In genomic region chr2:62623024-62623441, GRCm38 (mm10) we compare ENCODE assay signal across 23 mouse cellular contexts. TPM values are rescaled to one million over a fixed set of nuclear protein-coding genes. Genes with fewer than 3 reads are reported as not detected.
DNase-seq lines count a peak whose midpoint lies in the region; ATAC-seq and TF ChIP-seq lines count a peak whose summit lies in the region.
"Had no signal": no experiment of that assay in that cellular context is flagged by ENCODE, and none has a peak within 500 bp of the region (broad histone marks: within the 10 kb centered on the region; RNA-seq: fewer than 3 reads in every experiment).

No protein-coding gene starts in this region.

- intact Hi-C loops in left cerebral cortex, postnatal 25 days (cut with DNase I) = no loop called here

- 53% methylated on average over 8 of the region's 8 CpGs for WGBS in embryonic facial prominence, embryonic 14.5 days
- WGBS in embryonic facial prominence, embryonic 10.5 days = 81% methylated on average over 8 of the region's 8 CpGs
- 42% methylated on average over 8 of the region's 8 CpGs for WGBS in stomach, embryonic 14.5 days
- whole genome bisulfite sequencing in stomach, postnatal 0 days = 42% methylated on average over 8 of the region's 8 CpGs

- ATAC-seq in embryonic facial prominence, embryonic 14.5 days (ENCODE audit: low read depth) = peak; percentile 74; the same call in 1 of the 2 replicates
- ATAC-seq in stomach, embryonic 14.5 days (ENCODE audit: insufficient number of reproducible peaks, insufficient read depth, low FRiP score, low read depth) = no peak
- ATAC-seq in stomach, postnatal 0 days (ENCODE audit: low FRiP score, low TSS enrichment) = no peak
- ATAC-seq: CD4-positive, CD25-positive, alpha-beta regulatory T cell, adult 4 months; hindbrain, postnatal 0 days; intestine, postnatal 0 days had no signal

- no peak overlapping the region for H3K27ac ChIP-seq in embryonic facial prominence, embryonic 14.5 days (replicated peaks; ENCODE audit: low read depth, low read length)
- no peak overlapping the region for H3K27ac ChIP-seq in embryonic facial prominence, embryonic 10.5 days (replicated peaks)
- no peak overlapping the region for H3K27ac ChIP-seq in stomach, embryonic 14.5 days (ENCODE audit: low read length)
- no peak overlapping the region for H3K27ac ChIP-seq in stomach, postnatal 0 days (replicated peaks)
- H3K27ac ChIP-seq: heart, embryonic 15.5 days; hindbrain, postnatal 0 days; kidney, postnatal 0 days; limb, embryonic 15.5 days had no signal

- H3K4me1 ChIP-seq in embryonic facial prominence, embryonic 14.5 days (ENCODE audit: control insufficient read depth, insufficient read depth, low read length) = 0 out of 2 replicates have a peak, but pooled peaks cover 3% of the 10 kb centered on the region
- H3K4me1 ChIP-seq in embryonic facial prominence, embryonic 10.5 days = peaks cover 9% of the 10 kb centered on the region
- H3K4me1 ChIP-seq in stomach, embryonic 14.5 days (ENCODE audit: control insufficient read depth, insufficient read depth, low read length) = no peaks in the 10 kb centered on the region
- no peaks in the 10 kb centered on the region for H3K4me1 ChIP-seq in stomach, postnatal 0 days (replicated peaks; ENCODE audit: control insufficient read depth, insufficient read depth)
- H3K4me1 ChIP-seq: heart, embryonic 15.5 days; limb, embryonic 15.5 days had no signal

- TF ChIP-seq CTCF in stomach, postnatal 0 days (IDR thresholded peaks at IDR 0.05; ENCODE audit: low read depth) = no peak

- no peak overlapping the region for H3K4me3 ChIP-seq in embryonic facial prominence, embryonic 14.5 days (ENCODE audit: low read depth, low read length)
- no peak overlapping the region for H3K4me3 ChIP-seq in embryonic facial prominence, embryonic 10.5 days
- no peak overlapping the region for H3K4me3 ChIP-seq in stomach, embryonic 14.5 days (ENCODE audit: low read depth, low read length)
- no peak overlapping the region for H3K4me3 ChIP-seq in stomach, postnatal 0 days (ENCODE audit: low read depth, low read length)
- H3K4me3 ChIP-seq: heart, embryonic 15.5 days; limb, embryonic 15.5 days; megakaryocyte, embryonic 14.5 days had no signal

- H3K4me2 ChIP-seq in embryonic facial prominence, embryonic 14.5 days (ENCODE audit: low read depth, low read length) = no peak overlapping the region
- 0 out of 2 replicates have a peak overlapping the region, but pooled peaks have one; percentile 7 for H3K4me2 ChIP-seq in stomach, embryonic 14.5 days (replicated peaks; ENCODE audit: low read depth, low read length)
- no peak overlapping the region for H3K4me2 ChIP-seq in stomach, postnatal 0 days (replicated peaks; ENCODE audit: low read depth)
- H3K4me2 ChIP-seq: heart, embryonic 15.5 days; limb, embryonic 15.5 days had no signal

- H3K9me3 ChIP-seq in embryonic facial prominence, embryonic 14.5 days (ENCODE audit: control insufficient read depth, low read length) = no peaks in the 10 kb centered on the region
- H3K9me3 ChIP-seq in embryonic facial prominence, embryonic 10.5 days = no peaks in the 10 kb centered on the region
- H3K9me3 ChIP-seq in stomach, embryonic 14.5 days (ENCODE audit: control insufficient read depth, low read depth, low read length) = no peaks in the 10 kb centered on the region
- no peaks in the 10 kb centered on the region for H3K9me3 ChIP-seq in stomach, postnatal 0 days (ENCODE audit: control insufficient read depth, low read length)
- H3K9me3 ChIP-seq: heart, embryonic 15.5 days; limb, embryonic 15.5 days; megakaryocyte, embryonic 14.5 days had no signal

- no peaks in the 10 kb centered on the region for H3K36me3 ChIP-seq in embryonic facial prominence, embryonic 14.5 days (ENCODE audit: control insufficient read depth, insufficient read depth, low read length)
- H3K36me3 ChIP-seq in embryonic facial prominence, embryonic 10.5 days (replicated peaks) = no peaks in the 10 kb centered on the region
- no peaks in the 10 kb centered on the region for H3K36me3 ChIP-seq in stomach, embryonic 14.5 days (ENCODE audit: control insufficient read depth, insufficient read depth, low read length)
- H3K36me3 ChIP-seq in stomach, postnatal 0 days (ENCODE audit: control insufficient read depth, insufficient read depth, low read length) = no peaks in the 10 kb centered on the region
- H3K36me3 ChIP-seq: heart, embryonic 15.5 days; limb, embryonic 15.5 days had no signal

- DNase-seq in embryonic facial prominence, embryonic 14.5 days (ENCODE audit: low spot score) = peak; percentile 67
- DNase-seq in embryonic facial prominence, embryonic 10.5 days (ENCODE audit: low spot score) = no peak
- DNase-seq in left cerebral cortex, postnatal 25 days (ENCODE audit: low spot score in 2 of 2) = peak; percentile 14 to 25
- DNase-seq in left cerebral cortex, adult 18-20 months (ENCODE audit: low spot score in 2 of 2) = no peak
- DNase-seq in stomach, postnatal 0 days (ENCODE audit: low spot score) = no peak
- DNase-seq in kidney, adult 9 months = no peak
- DNase-seq in adrenal gland, adult (ENCODE audit: inconsistent age in 2 of 2, low spot score in 1 of 2) = no peak
- DNase-seq: adrenal gland, postnatal 36 days; cerebellum, adult 2 months; cerebellum, postnatal 36 days; gastrocnemius, postnatal 36 days; lung, postnatal 10 days; retina, postnatal 1 day; thymus, postnatal 36 days had no signal

- H3K27me3 ChIP-seq in embryonic facial prominence, embryonic 14.5 days (replicated peaks; ENCODE audit: control insufficient read depth, insufficient read depth, low read length) = no peaks in the 10 kb centered on the region
- no peaks in the 10 kb centered on the region for H3K27me3 ChIP-seq in embryonic facial prominence, embryonic 10.5 days (replicated peaks; ENCODE audit: low read depth, poor library complexity, severe bottlenecking)
- H3K27me3 ChIP-seq in stomach, embryonic 14.5 days (ENCODE audit: control insufficient read depth, insufficient read depth, low read length) = no peaks in the 10 kb centered on the region
- no peaks in the 10 kb centered on the region for H3K27me3 ChIP-seq in stomach, postnatal 0 days (ENCODE audit: control insufficient read depth, insufficient read depth, low read length)
- H3K27me3 ChIP-seq: heart, embryonic 15.5 days; limb, embryonic 15.5 days; megakaryocyte, embryonic 14.5 days had no signal

- TF ChIP-seq EP300 in stomach, postnatal 0 days (optimal IDR thresholded peaks at IDR 0.05) = no peak

- no peak overlapping the region for H3K9ac ChIP-seq in embryonic facial prominence, embryonic 14.5 days (ENCODE audit: low read depth, low read length)
- H3K9ac ChIP-seq in stomach, embryonic 14.5 days (replicated peaks; ENCODE audit: low read depth, low read length) = no peak overlapping the region
- no peak overlapping the region for H3K9ac ChIP-seq in stomach, postnatal 0 days (ENCODE audit: low read length)
- H3K9ac ChIP-seq: heart, embryonic 15.5 days; limb, embryonic 15.5 days had no signal

RNA-seq across cellular contexts. Expression of gene Ifih1, which starts 23.0 kb away (rescaled TPM):
- polyA plus RNA-seq in embryonic facial prominence, embryonic 14.5 days (2014; fragmentation: Nextera tagmentation; extraction: Ambion mirVana) = 2.9 and 3.4 TPM in 2 replicates
- 0.45 and 0.62 TPM in 2 replicates for polyA plus RNA-seq in embryonic facial prominence, embryonic 10.5 days (2016; fragmentation: Nextera tagmentation; extraction: Ambion mirVana)
- 1 to 10 TPM; 2.2 to 2.5 TPM for total RNA-seq in left cerebral cortex, postnatal 25 days (2021)
- total RNA-seq in left cerebral cortex, adult 18-20 months (2021) = 1 to 10 TPM; 4.1 TPM
- 3.7 and 4.0 TPM in 2 replicates for polyA plus RNA-seq in stomach, embryonic 14.5 days (2014; fragmentation: Nextera tagmentation; extraction: Ambion mirVana)
- 4.3 and 4.9 TPM in 2 replicates for polyA plus RNA-seq in stomach, postnatal 0 days (2015; fragmentation: Nextera tagmentation; extraction: Ambion mirVana)

RNA-seq across cellular contexts. Expression of gene Gca, which starts 41.1 kb away (rescaled TPM):
- polyA plus RNA-seq in embryonic facial prominence, embryonic 14.5 days (2014; fragmentation: Nextera tagmentation; extraction: Ambion mirVana) = 2.1 and 3.2 TPM in 2 replicates
- 2.3 TPM in 2 replicates for polyA plus RNA-seq in embryonic facial prominence, embryonic 10.5 days (2016; fragmentation: Nextera tagmentation; extraction: Ambion mirVana)
- 10 to 100 TPM; 19.2 to 21.3 TPM for total RNA-seq in left cerebral cortex, postnatal 25 days (2021)
- 10 to 100 TPM; 18.2 to 23.8 TPM for total RNA-seq in left cerebral cortex, adult 18-20 months (2021)
- polyA plus RNA-seq in stomach, embryonic 14.5 days (2014; fragmentation: Nextera tagmentation; extraction: Ambion mirVana) = 5.9 and 7.2 TPM in 2 replicates
- 5.1 and 5.3 TPM in 2 replicates for polyA plus RNA-seq in stomach, postnatal 0 days (2015; fragmentation: Nextera tagmentation; extraction: Ambion mirVana)

RNA-seq across cellular contexts. Expression of gene Fap, which starts 49.2 kb away (rescaled TPM):
- 38.2 and 38.5 TPM in 2 replicates for polyA plus RNA-seq in embryonic facial prominence, embryonic 14.5 days (2014; fragmentation: Nextera tagmentation; extraction: Ambion mirVana)
- polyA plus RNA-seq in embryonic facial prominence, embryonic 10.5 days (2016; fragmentation: Nextera tagmentation; extraction: Ambion mirVana) = 3.0 and 7.6 TPM in 2 replicates
- total RNA-seq in left cerebral cortex, postnatal 25 days (2021) = 1 to 10 TPM; 3.6 to 4.4 TPM
- 1 to 10 TPM; 3.8 to 6.7 TPM for total RNA-seq in left cerebral cortex, adult 18-20 months (2021)
- polyA plus RNA-seq in stomach, embryonic 14.5 days (2014; fragmentation: Nextera tagmentation; extraction: Ambion mirVana) = 21.8 and 25.8 TPM in 2 replicates
- polyA plus RNA-seq in stomach, postnatal 0 days (2015; fragmentation: Nextera tagmentation; extraction: Ambion mirVana) = 2.3 and 4.0 TPM in 2 replicates
- total RNA-seq: ES-E14 had no signal

Comparison
In these comparisons a context has a peak if more than half of its experiments do, and no peak if none do; other contexts are left out.
1. DNase-seq: peak in embryonic facial prominence, embryonic 14.5 days (single experiment) and left cerebral cortex, postnatal 25 days (2 of 2); none in embryonic facial prominence, embryonic 10.5 days (single experiment), left cerebral cortex, adult 18-20 months (0 of 2), stomach, postnatal 0 days (single experiment), kidney, adult 9 months (single experiment) and adrenal gland, adult (0 of 2).